Mouse (Mus musculus): Measurements from ENCODE around the gene Prr12.

- TF ChIP-seq CTCF (IDR thresholded peaks at IDR 0.05; ENCODE audit: low read depth), result no peak
- no peak for TF ChIP-seq EP300 (optimal IDR thresholded peaks at IDR 0.05)
Observed at GRCm38 (mm10) chr7:45045741-45046140, 6.9 kb downstream of the Prr12 start.

Measured in stomach, postnatal 0 days (tissue).